Mouse (Mus musculus) embryo, embryonic 11 days (tissue): Measurements from ENCODE around the gene Zfp598.

Experiments used
- DNase-seq: peaks from one replicate; pipeline ENCODE4 v3.0.0-alpha.2; 2015

The Zfp598 gene

DNA sequence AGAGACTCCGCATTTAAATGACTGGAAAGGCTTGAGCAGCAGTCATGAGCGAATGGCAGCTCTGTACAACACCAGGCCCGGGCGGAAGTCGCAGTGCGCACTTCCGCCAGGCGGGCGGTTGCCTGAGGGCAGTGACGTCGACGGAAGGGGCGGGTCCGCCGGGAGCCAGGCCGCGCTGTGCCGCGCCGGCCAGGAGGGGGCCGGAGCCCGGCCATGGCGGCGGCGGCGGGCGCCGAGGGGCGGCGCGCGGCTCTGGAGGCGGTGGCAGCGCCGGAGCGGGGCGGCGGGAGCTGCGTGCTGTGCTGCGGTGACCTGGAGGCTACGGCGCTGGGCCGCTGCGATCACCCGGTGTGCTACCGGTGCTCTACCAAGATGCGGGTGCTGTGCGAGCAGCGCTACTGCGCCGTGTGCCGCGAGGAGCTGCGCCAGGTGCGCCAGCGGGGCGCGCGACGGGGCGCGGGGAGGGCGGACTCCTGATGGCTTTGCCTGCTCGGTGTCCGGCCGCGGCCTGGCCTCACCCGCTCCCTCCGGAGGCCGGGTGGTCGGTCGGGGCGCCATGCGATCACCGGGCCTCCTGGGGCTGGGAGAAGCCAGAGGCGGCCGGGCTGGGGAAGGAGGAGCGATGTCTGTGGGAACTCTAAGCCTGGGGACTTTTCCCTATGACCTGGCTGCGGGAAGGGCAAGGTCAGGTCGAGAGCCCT lies at the start of gene Zfp598:
Gene Zfp598 (plus strand): TSS at position 143 of the 701 bp plus-strand sequence.
- peak; percentile 97 for DNase-seq

DNA sequence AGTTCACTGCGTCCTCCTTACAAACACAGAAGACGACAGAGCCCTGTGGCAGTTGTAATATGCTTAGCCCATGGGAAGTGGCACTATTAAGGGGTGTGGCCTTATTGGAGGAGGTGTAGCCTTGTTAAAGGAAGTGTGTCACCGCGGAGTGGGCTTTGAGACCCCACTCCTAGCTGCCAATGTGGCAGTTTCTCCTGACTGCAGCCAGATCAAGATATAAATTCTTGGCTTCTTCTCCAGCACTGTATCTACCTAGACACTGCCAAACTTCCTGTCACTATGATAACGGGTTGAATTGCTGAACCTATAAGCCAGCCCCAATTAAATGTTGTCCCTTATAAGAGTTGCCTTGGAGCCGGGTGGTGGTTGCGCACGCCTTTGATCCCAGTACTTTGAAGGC lies 44.0 kb upstream of the Zfp598 start:
- no peak for DNase-seq

DNA sequence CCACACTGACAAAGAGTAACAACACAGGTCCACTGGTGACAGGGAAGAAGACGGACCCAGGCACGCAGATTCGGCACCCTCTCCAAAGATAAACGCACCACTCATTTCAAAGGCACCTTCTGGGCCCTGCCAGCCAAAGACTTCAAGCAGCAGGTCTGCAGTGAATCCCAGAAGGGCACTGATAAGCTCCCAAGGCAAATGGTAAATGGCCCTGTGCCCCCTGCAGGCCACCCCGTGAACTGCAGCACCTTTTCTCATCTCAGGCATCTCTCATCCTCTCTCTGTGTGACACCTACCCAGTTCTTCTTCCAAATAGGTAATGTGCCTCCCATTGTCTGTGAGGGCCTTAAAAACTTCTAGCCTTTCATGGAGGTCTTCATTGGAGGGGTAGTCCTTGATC lies 40.8 kb upstream of the Zfp598 start:
- DNase-seq, result peak; percentile 68

DNA sequence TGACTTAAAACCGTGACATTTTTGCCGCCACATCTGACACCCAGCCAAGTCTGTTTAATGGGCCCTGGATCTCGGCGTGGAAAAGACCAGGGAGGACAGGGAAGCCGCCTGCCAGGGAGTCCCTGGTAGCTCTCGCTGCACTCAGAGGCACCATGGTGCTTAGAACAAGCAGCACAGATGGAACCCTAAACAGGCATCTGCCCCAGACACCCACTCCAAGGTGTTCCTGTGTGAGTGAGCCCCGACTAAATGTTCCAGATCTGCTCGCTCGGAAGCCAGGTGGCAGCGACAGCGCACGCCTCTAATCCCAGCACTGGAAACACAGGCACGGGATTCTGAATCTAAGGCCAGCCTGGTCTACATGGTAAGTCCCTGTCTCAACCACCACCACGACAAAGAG lies 39.4 kb upstream of the Zfp598 start:
- DNase-seq, result no peak

DNA sequence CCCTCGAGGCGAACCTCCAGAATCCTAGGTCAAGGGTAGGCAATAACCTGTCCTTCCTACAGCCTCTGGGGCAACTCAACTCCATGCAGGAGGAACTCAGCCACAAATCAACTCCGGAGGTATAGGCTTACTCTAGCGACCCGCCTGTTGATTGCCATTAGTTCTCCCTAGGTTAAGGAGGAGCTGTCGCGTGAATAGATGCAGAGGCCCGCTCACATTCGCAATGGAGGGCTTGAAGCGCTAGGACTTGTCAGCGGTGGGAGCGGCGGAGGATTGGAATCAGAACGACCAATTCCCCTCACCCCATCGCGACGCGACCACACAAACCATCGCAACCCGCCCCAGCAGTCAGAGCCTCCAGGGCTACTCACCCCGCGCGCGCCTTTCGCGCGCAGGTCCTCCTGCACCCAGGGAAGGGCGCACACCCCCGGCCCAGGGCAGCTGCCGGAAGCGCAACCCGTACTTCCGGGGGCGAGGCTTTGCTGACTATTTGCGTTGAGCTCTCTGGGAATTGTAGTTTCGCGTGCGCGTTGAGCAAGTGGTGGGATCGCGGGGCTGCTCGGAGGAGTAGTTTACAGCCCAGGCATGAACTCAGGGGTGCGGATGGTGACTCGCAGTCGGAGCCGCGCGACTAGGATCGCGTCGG lies 37.2 kb upstream of the Zfp598 start, which contains the start of the genes Tsc2 and Nthl1:
Gene Tsc2 (minus strand): TSS at position 464 of the 646 bp plus-strand sequence.
Gene Nthl1 (plus strand): TSS at position 514 of the 646 bp plus-strand sequence.
- DNase-seq, result peak; percentile 95

DNA sequence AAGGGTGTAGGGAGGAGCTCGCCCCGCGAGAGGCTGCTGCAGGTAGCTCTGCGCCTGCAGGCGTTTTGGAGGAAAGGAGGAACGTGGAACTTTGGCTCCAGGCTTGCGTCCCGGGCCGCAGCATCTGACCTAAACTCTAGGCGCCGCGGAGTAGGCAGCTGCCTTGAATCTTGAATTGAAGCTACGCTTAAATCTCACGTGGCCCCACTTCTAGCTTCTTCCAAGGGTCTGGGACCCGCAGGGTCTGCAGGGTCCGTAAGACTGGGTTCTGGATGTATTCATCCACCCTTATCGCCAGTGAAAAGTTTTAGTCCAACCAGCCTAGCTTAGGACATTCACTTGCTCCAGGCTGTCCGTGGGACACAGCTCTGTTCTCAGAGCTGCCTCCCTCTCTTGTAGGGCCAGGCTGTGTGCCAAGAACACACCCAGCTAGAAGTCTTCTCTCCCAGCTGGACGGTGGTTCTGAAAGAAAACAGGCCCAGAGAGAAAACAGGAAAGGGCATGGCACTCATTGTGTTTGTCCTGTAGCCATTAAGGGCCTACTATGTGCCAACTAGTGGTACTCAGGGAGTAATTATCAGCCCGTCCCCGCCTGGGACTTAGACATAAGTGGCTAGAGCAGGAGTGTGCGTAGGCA lies 36.6 kb upstream of the Zfp598 start:
- DNase-seq, result no peak

DNA sequence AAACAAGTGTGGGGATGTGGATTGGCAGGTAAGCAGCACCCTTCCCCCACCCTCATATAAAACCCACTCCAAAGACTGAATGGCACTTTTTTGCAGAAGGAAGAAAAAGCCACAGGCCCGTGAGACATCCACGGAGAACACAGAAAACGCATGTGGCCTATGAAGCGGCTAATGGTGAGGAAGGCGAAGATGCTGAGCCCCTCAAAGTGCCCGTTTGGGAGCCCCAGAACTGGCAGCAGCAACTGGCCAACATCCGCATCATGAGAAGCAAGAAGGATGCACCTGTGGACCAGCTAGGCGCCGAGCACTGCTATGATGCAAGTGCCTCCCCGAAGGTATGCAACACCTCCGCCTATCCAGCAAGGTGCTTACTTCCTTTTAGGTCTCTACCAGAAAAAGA lies 35.7 kb upstream of the Zfp598 start:
- no peak for DNase-seq

DNA sequence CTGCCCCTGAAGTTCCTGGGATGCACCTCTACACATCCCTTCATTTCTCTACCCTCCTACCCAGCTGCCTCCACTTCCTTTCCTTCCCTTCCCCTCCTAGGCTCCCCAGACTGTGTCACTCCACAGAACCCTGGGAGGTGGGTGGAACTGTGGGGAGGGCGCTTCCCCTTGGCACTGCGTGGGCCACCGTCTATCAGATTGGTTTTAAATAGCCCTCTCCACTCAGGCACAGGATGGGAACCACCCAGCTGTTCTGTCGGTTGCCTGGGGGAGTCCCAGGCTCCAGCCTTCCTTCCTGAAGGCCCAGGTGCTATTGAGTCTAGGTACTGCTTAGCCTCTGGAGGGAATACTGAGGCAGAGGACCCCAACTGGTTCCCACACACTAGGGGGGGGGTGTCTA lies 34.5 kb upstream of the Zfp598 start:
- no peak for DNase-seq

DNA sequence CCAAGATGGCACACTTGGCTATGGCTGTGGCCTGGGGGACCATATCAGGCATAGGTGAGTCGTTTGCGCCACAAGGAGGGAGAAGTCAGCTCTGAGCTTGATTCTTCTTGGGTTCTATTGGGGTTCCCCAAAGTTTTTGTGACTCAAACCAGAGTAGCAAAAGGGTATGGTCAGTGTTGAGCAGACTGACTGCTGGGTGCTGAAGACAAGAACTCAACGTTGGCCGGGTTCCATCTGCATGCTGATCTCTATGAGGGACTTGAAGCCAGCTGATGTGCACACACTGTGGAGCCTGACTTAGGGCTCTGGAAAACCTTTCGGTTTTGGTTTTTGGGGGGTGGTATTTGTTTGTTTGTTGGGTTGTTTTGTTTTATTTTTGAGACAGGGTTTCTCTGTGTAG lies 33.8 kb upstream of the Zfp598 start:
- DNase-seq, result no peak

DNA sequence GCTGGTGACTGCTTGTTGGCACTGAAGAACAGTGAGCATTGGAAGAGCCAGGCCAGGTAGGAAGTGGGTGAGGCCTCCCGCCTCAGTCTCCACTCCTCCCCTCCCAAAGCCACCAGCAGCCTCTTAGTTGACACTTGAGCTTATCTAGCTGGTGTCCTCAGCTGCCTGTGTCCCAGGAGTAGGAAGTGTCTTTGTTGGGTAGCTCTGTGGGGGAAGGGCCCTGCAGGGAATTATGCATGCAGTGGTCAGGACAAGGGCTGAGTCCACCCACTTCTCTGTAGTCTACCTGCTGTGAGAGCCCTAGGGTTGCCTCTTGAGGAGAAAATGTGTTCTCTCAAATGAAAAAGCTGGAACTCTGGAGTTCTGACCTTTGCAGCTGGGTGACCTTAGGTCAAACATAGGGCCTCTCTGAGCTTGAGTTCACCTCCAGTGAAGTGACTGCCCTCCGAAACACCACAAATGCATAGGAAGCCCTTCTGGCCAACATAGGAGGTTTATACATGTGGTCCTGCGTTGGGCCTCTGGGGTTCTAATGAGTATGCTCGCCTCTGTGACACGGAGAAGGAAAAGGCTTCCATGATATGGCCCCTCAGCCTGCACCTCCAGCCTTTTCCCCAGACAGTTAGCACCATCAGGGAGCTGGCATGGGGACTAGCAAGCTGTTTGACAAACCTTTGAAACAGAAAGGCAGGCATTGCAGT lies 32.6 kb upstream of the Zfp598 start:
- DNase-seq, result no peak

DNA sequence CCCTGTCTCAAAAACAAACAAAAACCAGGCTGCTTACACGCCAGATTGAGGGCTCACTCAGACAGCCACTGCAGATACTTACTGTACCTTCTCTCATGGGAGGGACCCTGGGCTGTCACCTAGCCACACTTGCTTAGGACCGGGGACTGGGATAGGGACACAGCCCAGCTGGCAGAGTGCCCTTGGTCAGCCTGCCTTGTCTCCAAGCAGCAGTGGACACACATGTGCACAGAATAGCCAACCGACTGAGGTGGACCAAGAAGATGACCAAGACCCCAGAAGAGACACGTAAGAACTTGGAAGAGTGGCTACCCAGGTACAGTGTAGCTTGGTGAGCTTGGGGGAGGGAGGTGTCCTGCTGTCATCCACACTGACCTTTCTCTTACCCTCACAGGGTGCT lies 31.3 kb upstream of the Zfp598 start:
- no peak for DNase-seq

DNA sequence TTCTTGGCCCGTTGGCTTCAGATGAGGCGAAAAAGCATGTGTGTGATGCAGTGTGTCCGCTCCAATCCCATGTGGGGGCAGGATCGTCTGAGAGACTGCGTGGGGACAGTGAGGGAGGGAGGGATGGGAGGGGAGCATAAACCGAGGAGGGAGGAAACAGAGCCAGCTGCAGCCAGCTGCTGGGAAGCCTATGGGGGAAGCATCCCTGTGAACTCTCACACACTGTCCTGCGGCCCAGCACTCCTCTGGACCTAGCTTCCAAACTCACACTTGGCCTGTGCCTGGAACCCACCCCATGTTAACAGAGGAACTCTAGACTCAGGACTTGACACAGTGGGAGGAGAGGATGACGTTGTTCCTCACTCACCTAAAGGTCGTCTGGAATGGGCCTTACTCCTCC lies 30.6 kb upstream of the Zfp598 start:
- DNase-seq, result no peak

DNA sequence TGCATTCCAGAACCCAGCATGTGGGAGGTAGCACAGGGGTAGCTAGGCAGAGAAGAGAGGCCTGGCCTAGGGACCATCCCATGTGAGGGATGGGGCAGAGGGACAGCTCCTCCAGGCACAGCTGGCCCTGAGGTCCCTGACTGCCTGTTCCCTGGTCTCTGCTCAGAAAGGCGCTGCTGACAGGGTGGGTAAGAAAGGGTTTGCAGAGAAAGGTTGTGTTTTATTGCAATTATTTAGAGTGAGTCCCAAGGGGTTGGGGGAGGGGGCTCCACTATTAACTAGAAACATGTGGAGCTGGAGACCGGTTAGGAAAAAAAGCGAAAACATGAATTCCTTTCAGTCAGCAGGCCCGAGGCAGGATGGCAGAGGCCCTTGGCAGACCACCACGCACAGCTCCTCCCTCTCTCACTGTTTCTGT lies 29.9 kb upstream of the Zfp598 start:
- DNase-seq, result peak; percentile 77

DNA sequence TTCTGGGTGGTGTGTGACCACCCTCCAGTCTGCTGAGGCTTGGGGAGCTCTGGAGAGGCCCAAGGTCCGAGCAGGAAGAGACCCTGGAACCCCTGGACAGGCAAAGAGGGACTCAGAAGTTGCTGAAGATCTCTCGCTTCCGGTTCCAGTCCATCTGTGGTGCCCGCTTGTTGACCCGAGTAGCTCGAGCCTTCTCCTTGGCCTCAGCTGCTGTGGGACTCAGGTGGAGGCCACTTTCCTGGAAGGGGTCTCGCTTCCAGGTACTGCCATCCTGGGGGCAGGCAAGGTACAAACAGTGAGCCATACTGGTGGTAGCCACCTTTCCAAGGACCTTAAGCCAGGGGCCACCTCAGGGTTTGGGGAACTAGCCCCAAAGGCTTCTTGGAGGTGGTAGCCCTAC lies 29.4 kb upstream of the Zfp598 start:
- no peak for DNase-seq

DNA sequence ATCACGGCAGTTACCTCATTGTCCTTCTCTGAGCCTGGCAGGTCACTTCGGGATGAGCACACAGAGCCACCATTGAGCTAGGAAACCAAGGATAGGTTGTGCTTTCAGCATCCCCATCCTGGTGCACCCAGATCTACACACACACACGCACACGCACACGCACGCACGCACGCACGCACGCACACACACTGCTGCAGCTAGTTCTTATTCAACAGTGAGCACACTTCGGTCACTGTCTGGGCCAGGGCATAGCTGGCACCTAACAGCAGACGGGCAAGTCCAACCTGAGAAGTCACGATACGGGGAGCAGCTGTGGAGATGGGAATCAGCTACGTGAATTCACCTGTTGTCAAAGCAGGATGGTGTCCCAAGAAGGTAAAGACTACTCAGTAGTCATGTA lies 28.9 kb upstream of the Zfp598 start:
- no peak for DNase-seq

DNA sequence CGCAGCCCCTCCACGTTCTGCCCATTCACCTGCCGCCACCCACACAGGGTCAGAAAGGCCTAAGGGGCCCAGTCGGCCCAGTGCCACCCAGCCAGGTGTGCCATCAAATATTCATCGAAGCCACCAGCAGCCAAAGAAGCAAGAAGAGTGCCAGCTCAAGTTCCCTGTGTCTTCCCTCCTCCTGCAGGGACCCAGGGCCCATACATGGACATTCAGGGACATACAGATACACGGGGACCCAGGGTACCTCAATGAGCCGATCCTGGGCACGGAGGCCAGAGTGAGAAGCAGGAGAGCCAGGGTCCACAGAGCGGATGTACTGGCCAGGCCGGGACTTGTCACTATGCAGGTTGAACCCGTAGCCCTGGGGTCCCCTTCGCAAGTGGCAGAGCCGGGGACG lies 27.5 kb upstream of the Zfp598 start:
- DNase-seq, result no peak

DNA sequence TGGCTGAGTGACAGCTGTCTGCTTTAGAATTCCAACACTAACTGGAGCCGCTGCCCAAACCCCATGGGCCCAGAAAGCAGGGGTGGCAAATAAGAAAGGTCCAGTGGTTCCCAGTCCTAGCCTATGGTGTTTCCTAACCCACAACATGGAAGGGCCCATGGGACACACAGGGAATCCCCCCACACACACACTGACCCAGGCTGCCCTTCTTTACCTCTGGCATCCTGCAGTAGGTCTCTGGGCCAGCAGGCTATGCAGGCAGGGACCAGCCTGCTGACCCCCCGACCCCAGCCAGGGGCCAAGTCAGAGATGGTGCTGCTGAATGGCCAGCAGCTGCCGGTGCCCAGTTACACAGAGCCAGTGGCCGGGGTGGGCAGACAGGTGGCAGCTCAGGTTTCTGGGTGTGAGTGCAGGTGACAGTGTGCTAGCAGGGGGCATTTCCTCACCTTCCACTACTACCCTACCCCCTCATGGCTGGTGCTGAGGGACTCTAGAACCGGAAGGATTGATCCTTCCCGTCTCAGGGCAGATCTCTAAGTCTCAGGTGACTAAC lies 26.6 kb upstream of the Zfp598 start:
- DNase-seq, result no peak

DNA sequence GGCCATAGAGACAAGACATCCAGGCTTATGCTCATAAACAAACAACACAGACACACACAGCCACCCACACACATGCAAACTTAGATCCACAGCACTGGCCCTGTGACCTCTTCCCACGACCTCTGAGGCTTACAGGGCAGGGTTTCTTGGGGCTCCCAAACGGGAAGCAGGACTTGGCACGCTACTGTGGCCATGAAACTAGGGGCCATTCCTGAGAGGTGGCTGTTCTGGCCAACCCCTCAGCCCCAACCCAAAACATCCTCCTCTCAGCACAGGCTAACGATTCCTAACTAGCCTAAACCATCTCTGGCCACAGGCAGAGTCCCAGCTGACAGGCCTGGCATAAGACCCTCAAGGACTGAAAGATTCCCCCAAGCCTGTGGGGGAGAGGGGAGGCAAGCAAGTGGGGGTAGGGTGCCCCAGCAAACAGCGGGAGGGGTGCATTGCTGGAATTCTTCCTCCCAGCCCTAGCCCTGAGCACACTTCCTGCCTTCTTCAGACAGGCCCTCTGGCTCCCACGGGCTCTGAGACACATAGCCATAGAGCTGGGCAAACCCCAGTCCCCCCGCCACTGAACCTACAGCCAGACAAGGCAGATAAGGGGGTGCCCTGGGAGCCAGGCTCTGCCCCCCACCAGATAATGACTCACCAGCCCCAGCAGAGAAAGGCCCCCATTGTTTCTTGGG lies 25.3 kb upstream of the Zfp598 start:
- DNase-seq, result peak; percentile 40

DNA sequence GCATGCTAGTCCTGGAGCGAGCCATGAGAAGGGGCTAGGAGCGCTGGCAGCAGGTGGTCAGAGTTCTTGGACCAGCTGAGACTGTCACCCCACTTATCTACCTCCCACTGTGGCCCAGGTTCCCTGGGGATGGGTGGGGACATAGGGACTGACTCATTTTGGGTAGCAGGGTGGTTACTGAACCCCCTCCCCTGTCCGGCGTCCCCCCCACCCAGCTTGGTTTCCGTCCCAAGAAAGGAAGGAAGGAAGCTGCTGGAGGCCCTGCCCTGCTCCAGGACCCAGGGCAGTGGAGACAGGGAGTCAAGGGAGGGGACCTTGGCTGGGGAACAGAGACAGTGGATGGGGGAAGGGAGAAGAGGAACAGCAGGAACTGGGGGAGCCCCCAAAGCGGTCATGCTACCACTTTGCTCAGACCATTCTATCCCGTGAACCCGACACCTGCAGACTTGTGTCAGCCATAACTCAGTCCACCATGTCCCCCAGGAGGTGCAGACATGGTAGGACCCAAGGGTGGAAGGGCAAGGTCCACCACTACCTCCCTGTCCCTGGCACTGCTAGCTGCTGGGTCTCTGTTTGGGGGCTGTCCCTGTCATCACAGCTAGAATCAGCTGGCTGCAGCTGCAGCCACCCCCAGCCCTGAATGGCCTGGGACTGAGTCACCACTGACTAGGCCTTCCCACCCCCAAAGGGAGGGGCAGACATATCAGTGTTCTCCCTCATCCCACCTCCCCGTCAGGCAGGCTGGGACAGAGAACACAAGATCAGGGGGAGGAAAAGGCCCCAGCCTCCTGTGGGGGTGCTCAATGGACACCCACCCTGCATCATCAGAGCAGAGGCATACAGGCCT lies 24.4 kb upstream of the Zfp598 start:
- no peak for DNase-seq

DNA sequence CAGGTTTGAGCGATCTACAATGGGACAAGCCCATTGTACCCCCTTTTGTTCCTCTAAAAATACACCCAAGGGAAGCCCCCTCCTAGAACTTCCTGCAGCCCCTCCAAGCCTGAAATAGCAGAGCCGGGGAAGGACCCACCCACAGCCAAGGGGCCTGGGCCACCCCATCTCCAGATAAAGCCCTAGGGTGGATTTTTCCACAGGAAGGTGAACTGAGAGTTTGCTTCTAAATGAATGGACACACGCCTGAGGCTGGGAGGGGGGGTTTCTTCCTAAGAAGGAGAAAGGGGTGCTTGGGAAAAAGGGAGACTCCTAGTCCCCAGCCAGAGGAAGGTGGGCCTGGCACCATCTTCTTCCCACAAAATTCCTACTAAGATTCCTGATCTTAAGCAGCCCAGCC lies 23.6 kb upstream of the Zfp598 start:
- DNase-seq, result no peak

DNA sequence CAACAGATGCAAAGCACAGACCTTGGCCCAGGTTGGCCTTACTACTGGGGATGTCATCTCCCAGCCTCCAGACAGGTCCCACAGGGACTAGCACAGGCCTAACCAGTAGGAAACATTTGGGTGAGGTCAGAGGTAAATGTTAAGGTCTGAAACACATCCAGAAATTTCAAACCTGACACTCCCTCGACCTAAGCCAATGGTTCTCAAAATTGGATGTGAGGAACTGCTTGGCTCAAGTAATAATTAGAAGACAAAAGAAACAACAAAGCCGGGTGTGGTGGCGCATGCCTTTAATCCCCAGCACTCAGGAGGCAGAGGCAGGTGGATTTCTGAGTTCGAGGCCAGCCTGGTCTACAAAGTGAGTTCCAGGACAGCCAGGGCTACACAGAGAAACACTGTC lies 23.1 kb upstream of the Zfp598 start:
- no peak for DNase-seq

DNA sequence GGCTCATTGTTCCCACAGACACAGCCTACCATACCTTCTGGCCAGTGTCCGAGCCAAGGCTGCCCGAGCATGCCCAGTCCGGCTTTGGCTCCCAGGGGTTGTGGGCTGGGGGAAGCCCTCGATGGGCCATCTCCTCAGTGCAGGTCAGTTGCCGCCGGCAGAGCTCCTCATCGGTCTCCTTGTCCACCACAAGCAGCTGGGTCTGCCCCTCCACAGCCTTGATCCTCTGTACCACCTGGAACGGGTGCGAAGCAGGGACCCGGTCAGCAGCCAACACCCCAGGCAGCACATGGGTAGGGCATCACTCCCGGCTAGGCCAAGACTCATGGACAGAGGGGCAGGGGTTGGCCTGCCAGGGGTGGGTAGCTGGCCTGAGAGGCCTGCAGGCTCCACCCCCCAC lies 22.0 kb upstream of the Zfp598 start:
- no peak for DNase-seq
